Mouse (Mus musculus): ENCODE results near the gene Gm8362. TPM values are rescaled to one million over a fixed set of nuclear protein-coding genes. Genes with fewer than 3 reads are reported as not detected.
A peak's percentile ranks its signal among the peaks of the same experiment; 100 is the strongest.
"Not testable (repeated sequence)": the region's sequence is repeated elsewhere in the genome, so short reads cannot be mapped to it uniquely, and the experiment has no call there.

Gene Gm8362
- polyA plus RNA-seq (2016; fragmentation: Nextera tagmentation; extraction: Ambion mirVana): not detected in 2 replicates

DNA sequence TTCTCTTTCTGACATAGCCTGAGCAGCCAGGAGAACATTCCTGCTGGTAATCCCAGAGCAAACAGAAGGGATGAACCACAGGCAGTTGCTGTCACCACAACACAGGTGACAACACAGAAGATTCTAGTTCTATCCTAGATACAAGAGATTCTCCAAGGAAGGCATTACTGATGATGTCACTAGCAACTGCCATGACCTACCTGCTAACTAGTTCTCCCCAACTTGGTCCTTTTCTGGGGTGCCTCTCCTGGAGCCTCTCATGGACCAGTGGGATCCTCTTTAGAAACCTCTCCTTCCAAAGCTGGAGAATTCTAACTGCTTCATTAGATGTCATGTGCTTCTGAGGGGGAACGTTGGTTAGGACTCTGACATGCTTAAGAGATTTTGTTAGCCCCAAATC lies at the start of gene Gm8362:
Gene Gm8362 (minus strand): TSS at position 101 of the 400 bp plus-strand sequence.
- not testable (repeated sequence) for DNase-seq (ENCODE audit: low spot score); H3K9me3 ChIP-seq; H3K27me3 ChIP-seq (ENCODE audit: insufficient read depth, poor library complexity, severe bottlenecking); H3K36me3 ChIP-seq; H3K4me1 ChIP-seq (replicated peaks); H3K27ac ChIP-seq; H3K4me3 ChIP-seq
- WGBS: 78% methylated on average over 1 of the region's 1 CpGs

DNA sequence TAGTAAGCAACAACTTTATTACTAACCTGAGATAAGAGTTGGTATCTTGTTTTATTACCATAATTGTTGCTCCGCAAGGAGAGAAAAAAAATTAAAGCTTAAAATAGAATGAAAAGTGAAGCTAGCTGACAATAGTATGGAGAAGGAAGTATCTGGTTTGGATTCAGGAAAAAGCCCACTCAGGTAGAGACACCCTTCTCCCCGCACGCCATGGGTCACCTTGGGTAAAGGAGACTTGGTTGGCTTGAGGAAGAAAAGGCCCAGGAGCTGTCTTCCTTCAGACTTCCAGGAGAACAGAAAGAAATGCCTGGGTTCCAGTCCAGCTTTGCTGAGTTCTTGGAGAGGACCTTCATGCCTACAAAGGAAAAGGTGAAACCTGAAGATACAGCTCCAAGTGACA lies 49.1 kb upstream of the Gm8362 start:
- not testable (repeated sequence) for H3K9me3 ChIP-seq; DNase-seq (ENCODE audit: low spot score); H3K4me1 ChIP-seq (replicated peaks); H3K27me3 ChIP-seq (ENCODE audit: insufficient read depth, poor library complexity, severe bottlenecking); H3K36me3 ChIP-seq; H3K4me3 ChIP-seq; H3K27ac ChIP-seq
- 96% methylated on average over 3 of the region's 3 CpGs for WGBS

DNA sequence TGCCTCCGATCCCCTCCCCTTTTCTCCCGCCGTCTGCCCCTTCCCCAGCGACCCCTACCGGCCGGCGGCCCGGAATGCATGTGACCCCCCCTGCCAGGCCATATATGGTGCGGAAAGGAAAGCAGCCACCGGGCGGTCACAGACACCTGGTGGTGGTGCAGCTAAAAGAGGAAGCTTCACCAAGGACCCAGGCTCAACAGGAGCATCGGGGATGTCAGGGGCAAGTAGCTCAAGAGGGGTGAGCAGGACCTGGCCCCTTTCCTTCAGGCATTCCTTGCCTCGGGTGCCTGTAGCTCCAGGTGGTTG lies 17.0 kb downstream of the Gm8362 start:
- H3K36me3 ChIP-seq; DNase-seq (ENCODE audit: low spot score); H3K27me3 ChIP-seq (ENCODE audit: insufficient read depth, poor library complexity, severe bottlenecking); H3K4me1 ChIP-seq (replicated peaks); H3K9me3 ChIP-seq: not testable (repeated sequence)
- WGBS: 4% methylated on average over 9 of the region's 13 CpGs
- H3K4me3 ChIP-seq: peak overlapping the region; percentile 53
- H3K27ac ChIP-seq: peak overlapping the region; percentile 82; the same call in 1 of the 2 replicates

DNA sequence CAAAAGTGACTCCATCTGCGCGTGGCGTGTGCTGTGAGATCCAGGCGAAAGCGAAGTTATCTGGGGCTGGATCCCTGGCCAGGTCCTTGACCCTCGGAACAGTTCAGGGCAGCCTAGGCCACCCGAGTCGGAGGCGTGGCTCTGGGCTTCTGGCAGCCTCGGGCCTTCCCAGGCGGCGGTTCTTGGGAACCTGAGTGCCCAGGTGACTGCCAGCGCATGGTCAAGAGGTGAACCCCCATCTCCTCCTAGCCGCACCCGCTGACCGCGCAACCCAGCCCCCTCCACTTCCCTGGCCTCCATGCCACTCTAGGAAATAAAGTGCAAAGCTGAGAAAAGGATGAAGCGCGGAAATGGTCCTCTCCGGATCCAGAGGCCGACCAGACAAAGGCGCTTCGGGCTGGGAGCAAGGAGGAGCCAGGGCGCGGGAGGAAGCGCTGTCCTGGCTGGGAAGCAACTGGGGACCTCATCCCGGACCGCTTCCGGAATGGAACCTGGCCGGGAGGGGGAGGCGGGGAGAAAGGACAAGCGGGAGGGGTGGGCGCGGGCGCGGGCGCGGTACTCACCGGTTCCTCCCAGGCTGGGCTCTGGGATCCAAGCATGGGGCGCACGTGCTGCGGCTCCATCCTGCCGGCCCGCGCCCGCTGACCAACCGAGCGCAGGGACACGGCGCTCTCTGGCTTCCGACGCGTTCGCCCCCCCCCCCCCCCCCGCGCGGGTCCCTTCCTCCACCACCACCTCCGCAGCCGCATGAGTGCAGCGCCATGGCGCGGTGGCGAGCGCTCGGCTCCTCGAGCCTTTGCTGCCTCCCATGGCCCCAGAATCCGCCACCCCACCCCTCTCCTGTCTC lies 17.6 kb downstream of the Gm8362 start:
- whole genome bisulfite sequencing: under 1% methylated on average over 41 of the region's 67 CpGs
- H3K4me1 ChIP-seq (replicated peaks); H3K36me3 ChIP-seq; H3K27me3 ChIP-seq (ENCODE audit: insufficient read depth, poor library complexity, severe bottlenecking); H3K9me3 ChIP-seq: not testable (repeated sequence)
- Histone ChIP-seq H3K4me3 (peak overlapping the region; percentile 53), H3K27ac (peak overlapping the region; percentile 82)
- DNase-seq (ENCODE audit: low spot score): peak; percentile 11

DNA sequence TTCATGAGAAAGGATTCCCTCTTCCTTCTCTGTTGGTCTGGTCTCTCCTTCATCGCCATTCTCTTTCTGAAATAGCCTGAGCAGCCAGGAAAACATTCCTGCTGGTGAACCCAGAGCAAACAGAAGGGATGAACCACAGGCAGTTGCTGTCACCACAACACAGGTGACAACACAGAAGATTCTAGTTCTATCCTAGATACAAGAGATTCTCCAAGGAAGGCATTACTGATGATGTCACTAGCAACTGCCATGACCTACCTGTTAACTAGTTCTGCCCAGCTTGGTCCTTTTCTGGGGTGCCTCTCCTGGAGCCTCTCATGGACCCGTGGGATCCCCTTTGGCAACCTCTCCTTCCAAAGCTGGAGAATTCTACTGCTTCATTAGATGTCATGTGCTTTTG lies 32.0 kb downstream of the Gm8362 start, which contains the start of gene Gm3636:
Gene Gm3636 (minus strand): TSS at position 101 of the 400 bp plus-strand sequence.
- not testable (repeated sequence) for H3K27me3 ChIP-seq (ENCODE audit: insufficient read depth, poor library complexity, severe bottlenecking); DNase-seq (ENCODE audit: low spot score); H3K4me3 ChIP-seq; H3K27ac ChIP-seq; H3K4me1 ChIP-seq (replicated peaks); H3K36me3 ChIP-seq; H3K9me3 ChIP-seq
- no CpG with 5 or more reads among the region's 2 CpGs for WGBS

DNA sequence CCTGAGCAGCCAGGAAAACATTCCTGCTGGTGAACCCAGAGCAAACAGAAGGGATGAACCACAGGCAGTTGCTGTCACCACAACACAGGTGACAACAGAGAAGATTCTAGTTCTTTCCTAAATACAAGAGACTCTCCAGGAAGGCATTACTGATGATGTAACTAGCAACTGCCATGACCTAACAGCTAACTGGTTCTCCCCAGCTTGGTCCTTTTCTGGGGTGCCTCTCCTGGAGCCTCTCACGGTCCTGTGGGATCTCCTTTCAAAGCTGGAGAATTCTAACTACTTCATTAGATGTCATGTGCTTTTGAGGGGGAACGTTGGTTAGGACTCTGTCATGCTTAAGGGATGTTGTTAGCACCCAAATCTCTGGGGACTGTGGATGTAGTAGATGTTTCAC lies 54.1 kb downstream of the Gm8362 start, which contains the start of gene Gm8050:
Gene Gm8050 (minus strand): TSS at position 101 of the 400 bp plus-strand sequence.
- DNase-seq (ENCODE audit: low spot score); H3K36me3 ChIP-seq; H3K27me3 ChIP-seq (ENCODE audit: insufficient read depth, poor library complexity, severe bottlenecking); H3K4me3 ChIP-seq; H3K4me1 ChIP-seq (replicated peaks); H3K9me3 ChIP-seq; H3K27ac ChIP-seq: not testable (repeated sequence)
- 54% methylated on average over 1 of the region's 2 CpGs for WGBS

Other genes starting within 250 kb of the Gm8362 start
- not detected in 2 replicates for gene Gm8356, start 237.1 kb downstream of the Gm8362 start, polyA plus RNA-seq (2016; fragmentation: Nextera tagmentation; extraction: Ambion mirVana)
- 0.34 TPM in 1 of 2 replicates, not detected in the other for gene Gm3629, start 183.8 kb downstream of the Gm8362 start, polyA plus RNA-seq (2016; fragmentation: Nextera tagmentation; extraction: Ambion mirVana)
- not detected in 2 replicates for gene Gm3460, start 152.0 kb downstream of the Gm8362 start, polyA plus RNA-seq (2016; fragmentation: Nextera tagmentation; extraction: Ambion mirVana)
- not detected in 2 replicates for gene Gm10251, start 90.2 kb downstream of the Gm8362 start, polyA plus RNA-seq (2016; fragmentation: Nextera tagmentation; extraction: Ambion mirVana)
- gene Gm8050, start 54.2 kb downstream of the Gm8362 start, polyA plus RNA-seq (2016; fragmentation: Nextera tagmentation; extraction: Ambion mirVana): not detected in 2 replicates
- 5.5 and 6.1 TPM in 2 replicates for gene Gm3636, start 32.1 kb downstream of the Gm8362 start, polyA plus RNA-seq (2016; fragmentation: Nextera tagmentation; extraction: Ambion mirVana)
- gene Gm3642, start 65.9 kb upstream of the Gm8362 start, polyA plus RNA-seq (2016; fragmentation: Nextera tagmentation; extraction: Ambion mirVana): not detected in 2 replicates
- 1.1 and 1.2 TPM in 2 replicates for gene Gm3667, start 115.6 kb upstream of the Gm8362 start, polyA plus RNA-seq (2016; fragmentation: Nextera tagmentation; extraction: Ambion mirVana)
- not detected in 2 replicates for gene Gm6356, start 199.4 kb upstream of the Gm8362 start, polyA plus RNA-seq (2016; fragmentation: Nextera tagmentation; extraction: Ambion mirVana)

Measured in hindbrain, embryonic 10.5 days (tissue).